Mouse (Mus musculus) ES-CJ7 (cell line): ENCODE data around the gene Ephb3.

Experiments used
- DNase-seq: peaks from one replicate; pipeline ENCODE4 v3.0.0; 2011; ENCODE audit warnings: low read depth, low spot score

Ephb3 gene

DNA sequence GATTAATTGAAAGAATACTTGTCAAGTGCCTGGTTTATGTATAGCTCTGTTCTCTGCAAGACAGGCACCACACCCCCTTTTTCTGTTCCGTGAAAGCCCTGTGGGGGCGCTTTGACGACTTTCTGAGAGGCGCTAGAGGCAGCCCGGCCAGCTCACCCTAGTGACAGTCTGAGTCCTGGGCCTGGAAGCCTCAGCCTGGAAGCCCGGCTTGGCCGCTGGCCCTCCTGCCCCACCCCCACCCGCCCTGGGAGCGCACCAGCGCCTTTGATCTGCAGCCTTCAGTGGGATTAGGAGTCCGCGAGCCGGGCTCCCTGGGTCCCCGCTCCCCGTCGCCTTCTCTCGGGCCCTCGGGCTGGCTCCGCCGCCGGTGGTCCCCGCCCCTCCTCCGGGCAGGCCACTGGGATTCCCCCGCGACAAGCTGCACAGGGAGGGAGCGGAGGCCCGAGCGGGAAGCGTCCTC lies 41.4 kb downstream of the Ephb3 start:
- peak; percentile 79 for DNase-seq

- DNase-seq = peak; percentile 19
Measured at GRCm38 (mm10) chr16:21246391-21247036, 42.0 kb downstream of the Ephb3 start.

DNA sequence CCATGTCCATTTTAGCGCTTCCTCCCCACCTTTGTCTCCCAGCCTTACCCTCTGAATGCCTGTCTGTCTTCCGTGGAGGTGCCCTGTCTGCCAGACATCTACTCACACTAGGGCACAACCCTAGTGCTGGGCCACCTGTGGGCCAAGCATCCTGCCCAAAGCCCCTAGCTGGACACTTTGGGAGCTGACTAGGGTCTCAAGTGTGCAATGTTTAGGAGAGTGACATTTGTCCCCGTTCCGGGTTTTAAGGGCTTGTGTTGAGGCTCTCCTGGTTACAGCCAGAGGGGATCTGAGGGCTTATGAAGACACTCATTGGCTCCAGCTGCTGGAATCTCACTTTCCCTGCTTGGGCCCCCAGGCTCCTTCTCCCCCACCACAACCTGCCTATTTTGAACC lies 42.5 kb downstream of the Ephb3 start:
- no peak for DNase-seq

DNA sequence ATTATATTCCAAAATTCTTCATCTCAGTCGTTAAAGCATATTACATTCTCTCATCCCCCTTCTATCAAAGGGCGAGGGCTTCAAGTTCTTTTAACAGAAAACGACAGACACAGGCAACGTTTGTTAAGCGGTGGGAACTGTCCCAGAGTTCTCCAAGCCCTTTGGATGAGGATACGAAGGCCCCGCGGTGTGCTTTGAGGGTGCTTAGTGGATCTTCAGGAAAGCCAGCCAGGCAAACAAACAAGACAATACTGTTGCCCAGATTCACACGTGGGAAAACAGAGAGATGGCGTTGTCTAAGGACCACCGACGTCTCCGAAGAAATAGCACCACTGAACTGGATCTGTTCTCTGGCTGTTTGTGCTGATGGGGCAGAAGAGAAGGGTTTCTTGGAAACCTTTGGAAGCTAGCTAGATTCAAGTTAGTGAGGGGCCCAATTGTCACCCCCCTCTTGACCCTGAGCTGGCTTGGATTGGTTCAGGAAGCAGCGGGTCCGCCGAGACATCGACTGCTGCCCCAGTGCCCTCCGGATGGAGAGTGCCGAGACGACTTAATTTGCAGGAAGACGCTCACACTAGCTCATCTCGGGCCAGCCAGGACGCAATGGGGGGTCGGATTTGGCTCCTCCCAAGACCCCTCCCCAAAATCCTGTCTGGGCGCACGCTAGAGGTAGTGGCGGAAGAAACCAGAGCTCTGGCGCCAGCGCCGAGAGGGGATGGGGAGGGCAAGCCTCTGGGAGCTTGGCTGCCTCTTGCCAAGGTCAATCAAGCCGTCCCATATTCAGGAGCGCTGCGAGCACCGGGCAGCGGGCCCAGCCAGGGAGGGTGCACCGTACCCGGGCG lies 43.5 kb downstream of the Ephb3 start:
- peak; percentile 76 for DNase-seq

DNA sequence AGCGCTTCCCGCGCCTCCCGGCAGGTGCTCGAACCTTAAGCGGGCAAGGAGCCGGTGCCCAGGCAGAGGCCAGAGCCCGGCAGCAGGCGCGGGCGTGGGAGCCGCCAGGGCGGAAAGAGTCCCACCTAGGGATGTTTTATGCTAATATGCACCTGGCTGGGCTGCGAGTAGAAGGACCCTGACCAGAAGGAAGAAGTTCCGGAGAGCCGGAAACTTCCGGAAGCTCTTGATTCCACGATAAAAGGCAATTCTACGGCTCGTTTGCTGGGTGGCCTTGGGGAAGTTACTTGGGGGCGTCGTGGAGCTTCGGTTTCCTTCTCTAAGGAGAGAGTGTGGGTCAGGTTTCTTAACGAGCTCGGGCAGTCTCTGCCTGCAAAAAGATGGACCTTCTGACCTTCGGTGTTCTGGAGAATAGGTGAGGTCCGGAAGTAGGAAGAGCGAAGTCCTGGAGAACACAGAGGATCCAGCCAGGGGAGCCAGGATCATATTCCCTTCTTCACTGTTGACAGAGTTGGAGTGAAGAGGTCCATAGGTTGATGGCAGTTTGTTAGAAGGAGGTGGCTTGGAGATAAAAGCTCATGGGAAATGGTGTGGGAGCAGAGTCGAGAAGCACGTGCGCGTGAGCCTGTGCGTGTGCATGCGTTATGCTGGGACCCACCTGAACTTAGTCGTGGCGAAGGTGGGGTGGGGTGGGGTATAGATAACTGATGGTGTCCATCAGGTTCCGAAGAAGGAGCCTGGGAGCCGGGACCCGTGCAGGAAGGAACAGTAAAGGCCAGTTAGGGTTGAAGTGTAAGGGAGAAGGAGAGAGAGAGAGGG lies 44.4 kb downstream of the Ephb3 start:
- peak; percentile 25 for DNase-seq

GRCm38 (mm10) chr16:21252401-21252955 lies 47.9 kb downstream of the Ephb3 start:
- no peak for DNase-seq

DNA sequence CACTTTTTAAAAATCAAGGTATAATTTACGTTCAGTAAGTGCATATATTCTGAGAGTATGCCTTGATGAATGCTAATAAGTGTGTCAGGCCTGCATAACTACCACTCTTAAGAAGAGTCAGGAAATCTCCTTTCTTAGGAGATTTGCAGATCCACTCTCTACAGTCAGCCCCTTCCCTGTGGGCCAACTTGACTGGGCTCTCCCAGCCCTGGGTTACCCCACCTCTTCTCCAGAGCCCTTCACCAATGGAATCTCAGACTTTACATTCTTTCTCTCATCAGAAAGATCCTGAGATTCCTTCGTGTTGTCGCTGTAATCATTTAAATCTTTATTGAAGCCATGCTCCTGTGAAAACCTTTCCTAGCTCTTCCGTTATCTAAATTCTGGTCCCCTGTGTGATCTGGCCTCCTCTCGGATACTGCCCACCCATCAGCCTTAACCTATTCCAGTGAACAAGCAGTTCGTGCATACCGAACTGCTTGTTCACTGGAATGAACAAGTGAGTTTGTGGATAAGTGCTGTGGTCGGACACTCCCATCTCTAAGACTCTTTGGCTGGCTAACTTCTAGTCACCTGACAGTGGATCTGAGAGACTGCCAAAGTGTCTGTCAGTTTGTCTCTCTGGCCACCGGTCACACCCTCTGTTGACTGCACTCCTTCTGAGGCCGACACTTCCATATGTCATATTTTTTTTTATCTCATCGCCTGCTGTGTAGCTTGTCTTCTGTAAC lies 51.2 kb downstream of the Ephb3 start:
- no peak for DNase-seq

DNA sequence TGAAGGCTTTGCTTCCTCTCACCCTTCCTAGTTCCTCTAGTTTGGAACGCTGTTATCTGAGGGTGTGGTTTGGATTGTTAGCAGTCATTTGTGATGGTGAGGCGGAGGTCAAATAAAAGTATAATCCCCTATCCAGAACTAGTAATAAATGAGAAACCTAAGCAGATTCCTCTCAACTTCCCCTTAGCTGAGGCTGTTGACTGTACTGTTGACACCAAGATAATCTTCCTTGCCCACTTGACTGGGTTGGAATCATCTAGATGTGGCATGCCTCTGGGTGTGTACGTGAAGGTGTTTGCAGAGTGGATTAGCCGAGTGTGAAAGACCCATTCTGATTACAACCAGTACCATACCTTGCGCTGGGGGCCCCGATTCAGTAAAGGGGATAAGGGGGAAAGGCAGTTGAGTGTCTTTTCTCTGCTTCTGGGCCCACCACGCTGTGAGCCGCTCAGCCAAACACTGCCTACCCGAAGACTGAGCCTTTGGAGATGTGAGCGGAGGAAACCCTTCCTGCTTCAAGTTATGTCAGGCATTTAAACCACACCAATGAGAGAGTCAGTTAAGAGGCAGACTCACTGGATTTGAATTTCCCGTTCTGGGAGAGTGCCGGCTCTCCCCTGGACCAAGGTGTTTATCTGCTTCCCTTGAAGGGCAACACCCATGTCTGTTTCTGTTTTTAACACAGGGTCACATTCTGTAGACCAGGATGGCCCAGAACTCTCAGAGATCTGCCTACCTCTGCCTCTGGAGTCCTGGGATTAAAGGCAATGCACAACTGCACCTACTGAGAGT lies 52.2 kb downstream of the Ephb3 start:
- no peak for DNase-seq

GRCm38 (mm10) chr16:21265417-21265816 lies 60.9 kb downstream of the Ephb3 start:
- no peak for DNase-seq

GRCm38 (mm10) chr16:21269775-21270174 lies 65.2 kb downstream of the Ephb3 start:
- no peak for DNase-seq

GRCm38 (mm10) chr16:21271773-21272247 lies 67.3 kb downstream of the Ephb3 start:
- DNase-seq = no peak

GRCm38 (mm10) chr16:21272748-21273147 lies 68.2 kb downstream of the Ephb3 start:
- DNase-seq = no peak
